Mouse (Mus musculus): ENCODE results near the gene Ces1d.
"Not testable (repeated sequence)": the region's sequence is repeated elsewhere in the genome, so short reads cannot be mapped to it uniquely, and the experiment has no call there.

Ces1d gene

DNA sequence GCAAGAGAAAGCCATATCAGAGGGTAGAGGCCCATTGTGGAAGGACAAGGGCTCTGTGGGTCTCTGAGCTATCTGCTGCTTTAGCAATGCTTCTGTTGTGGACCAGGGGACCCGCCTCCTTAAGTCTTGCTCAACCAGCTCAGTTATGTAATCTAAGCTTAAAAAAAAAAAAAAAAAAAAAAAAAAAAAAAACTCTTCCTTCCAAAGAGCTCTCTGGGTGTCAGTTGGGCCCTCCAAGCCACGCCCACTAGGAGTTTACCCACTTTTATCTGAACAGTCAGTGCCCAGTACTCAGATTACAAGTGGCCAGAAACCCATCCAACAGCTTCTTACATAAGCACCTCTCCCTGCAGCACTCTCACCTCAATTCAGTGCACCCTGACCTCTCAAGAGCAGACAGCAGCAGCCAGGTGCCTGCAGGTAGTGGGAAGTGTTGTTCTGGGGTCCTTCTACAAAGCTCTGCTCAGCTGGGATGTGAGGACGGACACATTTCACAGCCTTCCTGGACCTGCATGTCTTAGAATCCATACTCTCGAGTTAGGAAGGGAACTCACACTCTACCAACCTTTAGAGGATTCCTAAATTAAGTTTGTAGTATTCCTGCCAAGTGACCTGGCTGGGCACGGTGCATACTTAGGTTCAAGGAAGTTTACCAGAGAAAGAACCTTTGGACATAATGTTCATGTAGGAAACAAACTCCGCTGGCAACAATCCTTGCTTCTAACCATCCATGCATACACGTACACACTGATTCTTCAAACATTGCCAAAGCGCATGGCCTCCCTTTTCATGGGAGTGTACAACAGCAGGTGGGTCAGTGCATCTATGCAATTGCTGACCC is at the start of gene Ces1d:
Gene Ces1d (minus strand): TSS at position 154 of the 841 bp plus-strand sequence.
- no peak for DNase-seq (ENCODE audit: extremely low read depth, low read depth)

DNA sequence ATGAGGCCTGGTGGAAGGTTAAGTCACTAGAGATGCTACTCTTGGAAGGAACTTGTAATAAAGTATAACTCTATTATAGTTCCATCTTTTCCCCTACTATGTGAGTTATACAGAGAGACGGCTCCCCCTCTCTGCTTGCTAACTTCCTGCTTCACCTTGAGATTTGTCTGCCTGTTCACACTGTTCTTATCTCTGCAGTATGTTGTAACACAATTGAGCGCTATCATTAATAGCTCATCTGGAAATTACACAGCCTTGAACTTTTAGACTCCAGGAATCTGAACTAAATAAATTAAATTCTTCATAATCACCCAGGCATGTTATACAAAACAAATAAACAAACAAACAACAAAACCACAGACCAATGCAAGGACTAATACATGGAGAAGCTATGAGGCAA is 48.4 kb upstream of the Ces1d start:
- no peak for DNase-seq (ENCODE audit: extremely low read depth, low read depth)

DNA sequence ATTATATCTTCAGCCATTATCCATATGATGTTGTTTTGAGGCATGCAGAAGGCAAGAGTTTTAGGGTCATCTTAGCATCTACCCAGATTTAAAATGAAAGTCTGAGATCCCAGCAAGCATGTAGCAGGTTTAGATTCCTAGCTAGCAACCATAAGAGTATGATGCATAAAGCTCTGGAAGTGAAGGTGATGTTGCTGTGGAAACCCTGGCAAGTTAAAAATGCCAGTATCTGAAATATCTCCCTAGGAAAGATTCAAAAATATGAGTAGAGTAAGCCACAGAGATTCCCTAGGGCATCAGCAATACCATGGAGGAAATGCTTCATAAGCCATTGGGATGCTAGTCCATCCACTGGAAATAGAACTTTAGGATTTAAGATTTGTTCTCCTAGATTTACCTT is 42.2 kb upstream of the Ces1d start:
- DNase-seq (ENCODE audit: extremely low read depth, low read depth) = no peak

DNA sequence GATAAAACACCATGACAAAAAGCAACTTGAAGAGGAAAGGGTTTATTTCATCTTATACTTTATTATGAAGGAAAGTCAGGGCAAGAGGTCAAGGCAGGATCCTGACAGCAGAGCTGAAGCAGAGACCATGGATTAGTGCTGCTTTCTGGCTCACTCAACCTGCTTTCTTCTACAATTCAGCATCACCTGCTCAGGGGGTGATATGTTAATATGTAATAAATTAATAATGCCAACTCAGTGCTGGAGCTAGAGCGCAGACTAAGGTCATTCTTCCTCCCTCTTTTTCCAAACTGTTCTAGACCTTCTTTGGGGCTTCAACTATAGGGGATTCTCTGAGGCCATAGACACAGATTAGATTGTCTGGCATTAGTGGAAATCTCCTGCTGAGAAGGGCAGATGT is 38.0 kb upstream of the Ces1d start:
- DNase-seq (ENCODE audit: extremely low read depth, low read depth) = no peak

DNA sequence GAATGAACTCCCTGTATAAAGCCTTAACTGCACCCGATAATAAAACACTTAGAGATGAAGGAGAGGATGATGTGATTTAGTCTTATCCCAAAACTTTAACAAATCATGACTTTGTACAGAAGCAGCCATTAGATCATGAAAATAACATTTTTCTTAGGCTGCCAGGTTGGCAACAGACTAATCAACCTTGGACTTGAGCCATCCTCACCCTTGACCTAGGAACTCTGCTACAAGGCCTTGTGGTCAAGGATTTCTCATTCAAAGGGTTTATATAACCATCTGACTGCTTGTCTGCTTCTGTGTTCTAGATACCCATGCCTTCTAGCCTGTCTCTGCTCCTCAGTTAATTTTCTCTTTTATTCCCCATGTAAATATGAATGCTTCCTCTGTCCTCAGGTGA is 37.1 kb upstream of the Ces1d start:
- DNase-seq (ENCODE audit: extremely low read depth, low read depth) = no peak

DNA sequence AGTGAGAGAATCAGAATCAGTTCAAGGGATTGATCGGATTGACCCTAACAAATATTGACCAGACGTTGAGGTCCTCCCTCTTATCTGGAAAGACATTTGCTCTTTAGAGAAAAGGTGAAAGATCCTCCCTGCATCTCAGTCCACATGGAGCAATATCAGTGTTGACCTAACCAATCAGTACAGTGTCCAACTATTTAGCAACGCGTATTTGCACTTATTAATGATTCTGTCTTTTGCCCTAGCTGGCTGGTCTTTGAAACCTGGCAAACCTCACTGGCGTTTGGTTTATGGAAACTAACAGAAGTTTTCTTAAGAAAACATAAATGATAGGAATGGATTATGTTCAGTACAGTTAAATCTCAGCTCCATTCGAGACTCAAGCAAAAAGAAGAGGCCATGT is 36.4 kb upstream of the Ces1d start:
- no peak for DNase-seq (ENCODE audit: extremely low read depth, low read depth)

DNA sequence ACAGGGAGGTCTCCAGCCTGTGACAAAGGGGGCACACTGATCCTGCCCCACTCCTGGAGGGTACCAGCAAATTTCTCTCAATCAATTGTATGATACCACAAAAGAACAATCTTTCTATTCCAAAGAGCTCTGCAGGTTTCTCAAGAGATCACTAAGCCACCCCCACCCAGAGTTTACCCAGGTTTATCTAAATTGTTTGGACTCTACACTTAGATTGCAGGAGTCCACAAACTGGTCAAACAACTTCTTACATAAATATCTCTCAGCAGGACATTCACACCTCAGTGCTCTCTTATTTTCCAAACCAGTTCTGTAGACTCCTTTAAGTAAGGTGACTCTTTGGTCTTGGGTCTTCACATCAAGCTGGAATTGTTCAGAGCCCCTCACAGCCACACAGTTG is 31.8 kb upstream of the Ces1d start, which contains the start of gene Ces1e:
Gene Ces1e (minus strand): TSS at position 174 of the 400 bp plus-strand sequence.
- DNase-seq (ENCODE audit: extremely low read depth, low read depth) = no peak

DNA sequence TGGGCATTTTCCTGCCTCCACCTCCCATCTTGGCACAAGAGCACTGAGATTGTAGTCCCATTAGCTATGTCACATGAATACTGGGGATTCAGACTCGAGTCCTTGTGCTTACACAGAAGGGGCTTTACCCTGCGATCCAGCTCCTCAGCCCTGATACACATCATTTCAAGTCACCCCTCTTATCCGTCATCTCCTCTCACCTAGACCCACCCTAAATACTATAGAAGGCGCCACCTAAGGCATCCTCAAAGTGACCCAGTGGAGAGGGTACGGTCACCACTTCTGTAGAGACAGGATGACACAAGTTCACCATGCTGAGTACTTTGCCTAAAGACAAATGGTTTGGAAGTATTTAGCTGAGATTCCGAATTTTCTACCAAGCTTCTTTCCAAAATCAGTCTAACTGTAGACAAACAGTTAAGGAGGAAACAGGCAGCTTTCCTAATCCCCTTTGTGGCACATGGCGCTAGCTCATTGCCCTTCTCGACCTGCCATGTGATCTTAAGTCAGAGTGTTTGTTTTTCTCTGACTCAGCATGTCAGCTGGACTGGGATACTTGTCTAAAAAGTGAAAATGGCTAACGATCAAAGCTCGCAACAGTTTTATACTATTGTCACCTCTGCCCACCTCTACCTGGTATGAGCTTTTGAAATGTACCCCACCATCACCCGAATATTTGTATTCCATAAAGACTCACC is 31.2 kb upstream of the Ces1d start:
- DNase-seq (ENCODE audit: extremely low read depth, low read depth) = no peak

DNA sequence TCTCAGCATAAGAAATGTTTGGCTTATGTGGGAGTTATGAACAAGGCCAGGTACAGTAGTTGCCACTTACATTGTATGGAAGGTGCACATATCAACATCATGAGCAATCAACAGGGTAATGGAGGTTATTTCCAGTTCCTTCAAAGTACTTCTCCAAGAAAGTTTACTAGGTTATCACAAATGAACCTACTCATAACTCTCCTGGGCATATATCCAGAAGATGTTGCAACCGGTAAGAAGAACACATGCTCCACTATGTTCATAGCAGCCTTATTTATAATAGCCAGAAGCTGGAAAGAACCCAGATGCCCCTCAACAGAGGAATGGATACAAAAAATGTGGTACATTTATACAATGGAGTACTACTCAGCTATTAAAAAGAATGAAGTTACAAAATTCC is 28.8 kb upstream of the Ces1d start:
- DNase-seq (ENCODE audit: extremely low read depth, low read depth) = not testable (repeated sequence)

DNA sequence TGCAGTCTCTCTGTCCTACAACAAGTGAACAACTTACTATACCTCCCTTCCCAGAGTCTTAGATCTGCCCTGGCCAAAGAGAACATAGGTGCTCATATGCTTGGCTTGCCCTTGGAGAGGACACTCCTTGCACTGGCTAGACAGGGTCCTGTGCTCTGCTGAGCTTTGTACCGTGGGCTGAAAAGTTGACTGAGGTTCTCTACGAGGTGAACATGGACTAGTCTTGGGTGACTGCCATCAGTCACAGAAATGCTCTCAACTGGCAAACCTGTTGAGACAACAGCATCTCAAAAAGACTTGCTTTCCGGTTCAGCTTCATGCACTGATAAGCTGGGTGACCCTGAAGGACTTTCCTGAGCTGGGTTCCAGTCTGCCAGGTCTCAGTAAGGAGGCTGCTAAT is 24.3 kb upstream of the Ces1d start:
- no peak for DNase-seq (ENCODE audit: extremely low read depth, low read depth)

DNA sequence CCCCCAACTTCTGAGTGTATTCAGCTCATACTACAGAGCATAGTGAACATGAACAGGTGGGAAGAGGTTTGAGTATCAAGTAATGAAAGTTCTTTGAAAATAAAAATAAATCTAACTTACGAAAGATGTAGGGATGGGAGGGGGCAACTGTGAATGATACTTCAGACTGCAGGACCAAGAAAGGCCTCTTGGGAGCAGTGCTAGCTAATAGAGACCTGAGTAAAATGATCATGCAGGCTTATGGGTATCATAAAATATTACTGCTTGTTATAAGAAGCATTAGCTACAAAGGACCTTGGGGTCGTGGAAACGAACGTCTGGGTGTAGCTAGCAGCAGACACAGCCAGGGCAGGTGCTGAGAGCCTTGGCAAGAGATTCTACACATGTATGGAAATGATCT is 20.2 kb upstream of the Ces1d start:
- no peak for DNase-seq (ENCODE audit: extremely low read depth, low read depth)

DNA sequence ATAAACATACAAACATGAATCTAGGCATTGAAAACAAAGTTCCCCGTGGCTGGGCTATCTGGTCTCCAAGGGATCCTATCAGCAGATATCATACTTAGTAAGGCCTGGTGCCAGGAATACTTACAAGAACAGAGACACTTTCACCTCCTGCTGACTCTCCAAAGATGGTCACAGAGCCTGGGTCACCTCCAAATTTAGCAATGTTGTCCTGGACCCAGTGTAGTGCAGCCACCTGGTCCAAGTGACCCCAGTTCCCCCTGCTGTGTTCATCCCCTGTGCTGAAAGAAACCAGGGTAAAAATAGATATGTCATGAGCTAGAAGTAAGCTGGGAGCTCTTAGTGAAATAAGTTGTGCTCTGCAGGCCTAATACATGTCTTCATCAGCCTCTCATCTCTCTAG is 19.7 kb upstream of the Ces1d start:
- DNase-seq (ENCODE audit: extremely low read depth, low read depth) = no peak

DNA sequence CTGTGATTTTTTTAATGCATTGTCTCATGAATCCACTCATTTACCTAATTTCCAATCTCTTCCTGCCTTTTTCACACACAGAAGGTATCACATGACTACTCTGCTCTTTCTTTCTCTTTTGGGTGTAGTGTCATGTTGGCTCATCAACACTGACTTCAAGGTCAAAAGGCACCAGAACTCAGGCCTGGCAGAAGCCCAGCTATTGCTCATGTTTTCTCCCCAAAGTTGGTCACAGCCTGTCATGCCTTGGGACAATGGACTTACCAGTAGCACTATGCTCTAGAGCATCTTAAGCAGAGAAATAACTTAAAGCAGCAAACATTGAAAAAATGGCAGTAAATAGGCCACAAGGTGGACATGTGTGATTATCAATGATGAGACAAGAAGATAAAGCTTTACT is 13.5 kb upstream of the Ces1d start:
- no peak for DNase-seq (ENCODE audit: extremely low read depth, low read depth)

DNA sequence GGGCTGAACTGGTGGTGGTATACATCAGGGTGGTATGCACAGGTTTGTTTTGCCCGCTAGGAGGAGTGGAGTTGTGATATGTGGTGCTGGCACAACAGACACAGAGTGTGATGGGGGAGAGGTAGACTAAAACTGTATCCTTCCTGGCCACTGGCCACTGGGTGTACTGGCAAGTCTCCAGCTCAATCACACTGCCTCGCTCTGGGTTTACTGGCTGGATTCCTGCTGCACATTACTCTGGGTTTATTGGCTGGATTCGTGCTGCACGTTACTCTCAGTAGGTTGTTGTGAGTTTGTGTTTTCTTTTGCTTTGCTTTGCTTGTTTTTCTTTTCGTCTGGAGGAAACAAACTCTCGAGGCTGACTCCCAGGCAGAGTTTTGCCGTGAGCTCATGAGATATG is 1.5 kb upstream of the Ces1d start:
- DNase-seq (ENCODE audit: extremely low read depth, low read depth) = not testable (repeated sequence)

DNA sequence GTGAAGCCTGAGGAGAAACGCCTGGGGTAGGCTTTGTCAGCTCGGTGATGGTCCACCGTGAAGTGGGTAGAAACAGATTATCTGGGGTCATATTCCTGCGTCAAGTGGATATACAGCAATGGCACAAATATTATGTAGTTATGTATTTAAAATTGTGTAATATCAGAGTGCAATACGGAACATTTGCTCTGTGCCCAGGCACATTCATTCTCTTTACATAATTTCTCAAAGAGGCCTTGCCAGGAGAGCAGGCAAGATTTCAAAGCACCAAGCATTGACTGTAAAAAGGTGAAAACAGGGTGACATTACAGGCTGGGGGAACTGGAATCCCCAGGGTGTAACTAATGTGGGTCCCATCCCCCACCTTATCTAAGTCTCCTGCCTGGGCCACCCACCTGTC is 1.2 kb downstream of the Ces1d start:
- no peak for DNase-seq (ENCODE audit: extremely low read depth, low read depth)

DNA sequence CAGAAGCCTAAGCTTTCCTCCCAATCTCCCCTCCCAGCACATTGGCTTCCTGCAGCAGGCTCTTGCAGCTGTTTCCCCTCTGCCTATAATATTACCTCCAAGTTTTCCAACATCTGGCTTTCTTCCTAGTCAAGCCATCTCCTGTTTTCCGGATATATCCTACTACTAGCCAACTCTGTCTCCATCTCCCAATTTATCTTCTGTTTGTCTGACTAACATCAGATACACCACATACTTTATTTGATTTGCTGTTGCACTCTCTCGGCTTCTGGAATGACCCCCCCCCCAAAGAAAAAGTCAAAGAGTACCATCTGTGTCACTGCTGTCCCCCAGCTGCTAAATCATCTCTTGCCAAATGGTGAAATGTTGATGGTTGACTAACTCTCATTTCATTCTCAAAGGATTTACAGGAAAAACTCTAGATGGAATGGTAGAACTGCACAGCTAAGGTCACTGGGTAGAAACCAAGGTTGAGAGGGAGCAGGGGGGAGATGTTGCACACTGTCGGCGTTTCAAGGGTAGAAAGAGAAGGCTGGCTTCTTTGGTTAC is 17.0 kb downstream of the Ces1d start:
- DNase-seq (ENCODE audit: extremely low read depth, low read depth) = no peak

DNA sequence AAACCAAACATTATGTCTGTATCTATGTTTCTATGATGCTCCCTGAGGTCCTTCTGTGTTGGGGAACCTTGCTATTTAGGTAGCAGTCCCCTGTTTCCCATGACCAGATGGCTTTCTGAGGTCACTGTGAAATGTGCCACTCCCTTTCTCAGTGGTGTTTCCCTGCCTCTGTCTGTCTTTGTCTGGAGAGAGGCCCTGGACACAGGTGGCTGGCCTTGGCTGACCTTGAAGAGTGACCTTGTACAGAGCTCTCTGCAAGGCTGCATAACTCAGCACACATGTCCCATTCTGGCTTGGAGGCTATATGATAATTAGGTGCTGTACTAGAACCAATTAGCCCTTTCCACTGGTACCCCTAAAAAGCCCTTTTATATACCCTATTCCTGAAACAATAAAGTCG is 21.0 kb downstream of the Ces1d start:
- DNase-seq (ENCODE audit: extremely low read depth, low read depth) = no peak

DNA sequence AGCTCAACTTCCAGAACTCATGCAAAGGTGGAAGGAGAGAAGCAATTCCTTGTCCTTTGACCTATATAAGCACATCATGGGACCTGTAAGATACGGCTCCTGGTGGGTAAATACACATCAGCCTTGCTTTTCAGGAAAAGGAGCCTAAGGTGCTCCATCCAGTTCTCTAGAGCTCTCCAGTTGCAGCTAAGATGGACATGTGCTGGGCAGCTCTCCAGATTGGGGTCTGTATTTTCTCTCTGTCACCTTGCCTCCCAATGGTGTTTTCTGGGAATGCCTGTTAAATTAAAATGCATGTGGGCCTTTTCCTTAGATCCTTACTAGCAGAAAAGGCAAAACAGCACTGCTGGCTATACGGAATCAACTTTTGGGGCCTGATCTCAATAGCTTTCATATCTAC is 23.1 kb downstream of the Ces1d start:
- DNase-seq (ENCODE audit: extremely low read depth, low read depth) = no peak

DNA sequence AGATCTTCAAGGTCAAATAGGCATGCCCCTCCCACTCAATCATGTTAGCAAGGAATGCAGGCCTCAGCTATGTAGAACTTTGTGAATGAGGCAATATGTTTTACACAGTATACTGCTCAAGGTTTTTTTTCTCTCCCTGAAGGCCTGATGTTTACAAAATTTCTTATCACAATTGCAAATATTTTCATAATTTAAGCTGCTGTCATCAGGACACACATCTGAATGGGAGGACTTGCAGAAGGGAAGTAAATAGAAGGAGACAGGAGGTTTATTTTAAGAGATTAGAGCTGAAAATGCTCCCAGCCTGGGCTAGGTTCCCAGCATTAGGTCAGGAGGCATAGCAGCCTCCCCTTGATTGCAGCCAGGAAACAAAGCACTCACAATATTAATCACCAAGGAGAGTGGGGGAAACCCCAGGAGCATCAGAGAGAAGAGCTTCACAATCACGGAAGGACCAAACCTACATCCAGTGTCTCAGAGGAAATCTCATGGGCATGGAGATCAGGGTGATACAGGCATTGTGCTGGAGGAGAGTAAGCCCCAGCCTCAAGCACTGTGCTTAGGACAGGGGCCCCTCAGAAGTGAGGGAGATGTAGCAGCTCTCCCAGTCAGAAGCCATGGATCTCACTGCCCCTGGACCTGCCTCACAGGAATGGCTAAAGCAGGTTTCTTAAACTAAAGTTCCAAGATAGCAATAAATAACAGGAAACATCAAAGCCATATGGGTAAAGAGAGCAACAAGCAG is 25.6 kb downstream of the Ces1d start:
- DNase-seq (ENCODE audit: extremely low read depth, low read depth) = no peak

DNA sequence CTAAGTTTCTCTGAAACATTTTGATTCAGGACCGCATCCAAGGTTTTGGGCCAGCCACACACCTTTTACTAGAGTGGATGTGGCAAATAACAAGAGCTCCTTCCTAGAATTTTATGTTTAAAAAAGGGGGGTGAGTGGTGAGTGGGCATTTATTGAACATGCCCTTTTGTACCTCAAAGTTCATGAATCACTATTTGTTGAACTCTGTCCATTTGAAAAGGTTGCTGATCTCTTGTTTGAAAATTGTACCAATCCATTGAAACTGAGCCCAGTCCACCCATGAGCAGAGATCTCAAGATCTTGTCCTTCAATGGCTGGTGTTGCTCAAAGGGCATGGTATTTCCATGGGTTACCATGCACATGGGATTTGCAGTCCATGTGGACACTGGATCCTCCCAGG is 34.3 kb downstream of the Ces1d start:
- DNase-seq (ENCODE audit: extremely low read depth, low read depth) = no peak

DNA sequence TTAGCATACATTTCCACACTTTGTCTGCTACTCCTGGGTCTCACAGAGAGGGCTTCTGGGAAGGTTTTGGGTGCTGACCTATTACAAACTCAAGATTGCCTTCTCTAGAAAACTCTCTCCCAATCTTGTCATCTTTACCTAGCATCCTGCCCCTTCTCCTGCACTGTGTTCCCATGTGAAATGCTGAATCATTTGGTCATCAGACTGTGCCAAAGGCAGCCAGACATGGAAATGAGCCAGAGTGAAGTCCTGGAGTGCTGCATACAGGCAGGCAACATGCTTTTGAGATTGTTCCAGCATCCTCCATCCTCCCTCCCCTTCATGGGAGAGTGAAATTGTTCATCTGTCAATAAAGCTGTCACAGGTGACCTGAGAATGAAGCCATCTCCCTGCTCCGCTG is 46.2 kb downstream of the Ces1d start:
- DNase-seq (ENCODE audit: extremely low read depth, low read depth) = no peak

DNA sequence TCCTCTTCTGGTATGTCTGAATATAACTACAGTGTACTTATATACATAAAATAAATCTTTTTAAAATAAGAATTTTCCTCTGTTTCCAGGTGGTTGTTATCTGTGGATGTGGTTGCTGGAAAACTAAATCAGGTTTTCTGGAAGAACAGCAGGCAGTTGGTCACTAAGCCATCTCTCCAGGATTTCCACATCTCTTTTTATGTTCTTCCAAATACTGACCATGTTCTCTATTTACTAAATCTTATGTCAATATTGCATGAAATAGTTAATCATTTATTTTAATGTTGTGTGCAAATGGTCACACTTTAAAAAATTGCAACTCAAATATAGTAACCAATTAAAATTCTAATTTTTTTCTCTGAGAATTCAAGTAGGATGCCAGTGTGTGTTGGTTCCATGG is 50.3 kb downstream of the Ces1d start:
- DNase-seq (ENCODE audit: extremely low read depth, low read depth) = no peak

Data from MEL-GATA-1-ER (cell line).